Mouse (Mus musculus) ES-Bruce4 (cell line): ENCODE results near the gene Esrrg.

Experiments used
- CTCF ChIP-seq: IDR thresholded peaks from one replicate; pipeline ENCODE4 v1.8.1; 2011; ENCODE audit warnings: low read depth, low read length
- EP300 ChIP-seq: IDR thresholded peaks from 2 replicates; pipeline ENCODE4 v1.6.1; 2011; ENCODE audit warnings: low read depth, low read length; ENCODE audit not compliant: insufficient read depth
- POLR2A ChIP-seq: IDR thresholded peaks from one replicate; pipeline ENCODE4 v1.8.1; 2011; ENCODE audit warnings: low read length; ENCODE audit not compliant: insufficient read depth

DNA sequence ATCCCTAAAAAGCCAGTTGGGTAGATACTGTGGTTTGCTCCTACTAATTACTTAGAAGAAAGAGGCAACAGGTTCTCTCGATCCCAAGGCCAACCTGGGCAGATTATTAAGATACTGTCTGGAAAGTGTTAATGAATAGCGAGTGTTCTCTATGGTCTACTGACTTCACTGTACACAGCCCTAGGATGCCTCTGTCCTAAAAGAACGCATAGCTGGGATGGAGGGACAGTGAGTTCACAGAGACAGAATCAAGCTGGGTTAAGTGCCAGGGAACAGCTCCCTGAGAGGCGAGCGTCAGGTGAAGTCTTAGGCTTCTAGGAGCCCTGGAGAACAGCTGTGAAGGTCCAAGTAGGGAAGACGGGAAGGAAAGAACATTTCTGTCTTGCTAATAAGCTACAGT is 450.4 kb downstream of the Esrrg start:
- TF ChIP-seq POLR2A (no peak), CTCF (no peak), EP300 (no peak)
